Mouse (Mus musculus): ENCODE measurements around the gene Ajm1. TPM values are rescaled to one million over a fixed set of nuclear protein-coding genes. Genes with fewer than 3 reads are reported as not detected.
A peak's percentile ranks its signal among the peaks of the same experiment; 100 is the strongest.

Gene Ajm1
- total RNA-seq (2014; rRNA removed): 13.5 and 16.0 TPM in 2 replicates
- polyA plus RNA-seq (2015; fragmentation: Nextera tagmentation; extraction: Ambion mirVana): 11.3 and 13.7 TPM in 2 replicates

- H3K9ac ChIP-seq: peak within 1 kb of the TSS; percentile 64
- H3K4me3 ChIP-seq (ENCODE audit: low read depth, low read length): peak within 1 kb of the TSS; percentile 58
- ATAC-seq (peak; percentile 87), DNase-seq (peak; percentile 88)
- peaks cover 34% of the 10 kb centered on the region for H3K27me3 ChIP-seq (ENCODE audit: insufficient read depth, low read length)
- WGBS: 7% methylated on average over 19 of the region's 19 CpGs
- TF ChIP-seq CTCF (IDR thresholded peaks at IDR 0.05; ENCODE audit: low read depth): peak; percentile 91
- H3K4me2 ChIP-seq (ENCODE audit: low read depth): peak within 1 kb of the TSS; percentile 69
- peaks cover 24% of the 10 kb centered on the region for H3K4me1 ChIP-seq (ENCODE audit: insufficient read depth)
- H3K27ac ChIP-seq (ENCODE audit: low read depth, low read length): 0 out of 2 replicates have a peak within 1 kb of the TSS, but pooled peaks have one; percentile 40
- H3K36me3 ChIP-seq (ENCODE audit: insufficient read depth): peaks cover 53% of the 10 kb centered on the region
- H3K9me3 ChIP-seq (ENCODE audit: low read length): no peaks in the 10 kb centered on the region
Observed at GRCm38 (mm10) chr2:25581294-25581864, at the start of gene Ajm1. Gene Ajm1 (minus strand): TSS chr2:25581757.

- DNase-seq (no peak), ATAC-seq (no peak)
- WGBS: 69% methylated on average over 4 of the region's 4 CpGs
- H3K4me3 ChIP-seq (ENCODE audit: low read depth, low read length): no peak overlapping the region
- no peak overlapping the region for H3K4me2 ChIP-seq (ENCODE audit: low read depth)
- H3K9ac ChIP-seq: no peak overlapping the region
- H3K9me3 ChIP-seq (ENCODE audit: low read length): no peaks in the 10 kb centered on the region
- no peak overlapping the region for H3K27ac ChIP-seq (ENCODE audit: low read depth, low read length)
- H3K36me3 ChIP-seq (ENCODE audit: insufficient read depth): no peaks in the 10 kb centered on the region
- no peaks in the 10 kb centered on the region for H3K27me3 ChIP-seq (ENCODE audit: insufficient read depth, low read length)
- TF ChIP-seq CTCF (IDR thresholded peaks at IDR 0.05; ENCODE audit: low read depth): no peak
- no peaks in the 10 kb centered on the region for H3K4me1 ChIP-seq (ENCODE audit: insufficient read depth)
Observed at GRCm38 (mm10) chr2:25628738-25629137, 47.2 kb upstream of the Ajm1 start.

GRCm38 (mm10) chr2:25627811-25628210 is 46.3 kb upstream of the Ajm1 start, which contains the start of gene Fcna:
Gene Fcna (minus strand): TSS chr2:25628030.
- no peaks in the 10 kb centered on the region for H3K4me1 ChIP-seq (ENCODE audit: insufficient read depth)
- no peak within 1 kb of the TSS for H3K4me2 ChIP-seq (ENCODE audit: low read depth)
- no peak within 1 kb of the TSS for H3K27ac ChIP-seq (ENCODE audit: low read depth, low read length)
- WGBS: 78% methylated on average over 6 of the region's 6 CpGs
- H3K9ac ChIP-seq: no peak within 1 kb of the TSS
- TF ChIP-seq CTCF (IDR thresholded peaks at IDR 0.05; ENCODE audit: low read depth): no peak
- no peak within 1 kb of the TSS for H3K4me3 ChIP-seq (ENCODE audit: low read depth, low read length)
- no peak for DNase-seq
- no peak for ATAC-seq
- H3K36me3 ChIP-seq (ENCODE audit: insufficient read depth): no peaks in the 10 kb centered on the region
- no peaks in the 10 kb centered on the region for H3K9me3 ChIP-seq (ENCODE audit: low read length)
- H3K27me3 ChIP-seq (ENCODE audit: insufficient read depth, low read length): no peaks in the 10 kb centered on the region

- H3K4me3 ChIP-seq (ENCODE audit: low read depth, low read length): no peak overlapping the region
- no peak overlapping the region for H3K4me2 ChIP-seq (ENCODE audit: low read depth)
- ATAC-seq: no peak
- H3K9me3 ChIP-seq (ENCODE audit: low read length): no peaks in the 10 kb centered on the region
- no peak overlapping the region for H3K27ac ChIP-seq (ENCODE audit: low read depth, low read length)
- no peaks in the 10 kb centered on the region for H3K27me3 ChIP-seq (ENCODE audit: insufficient read depth, low read length)
- no peaks in the 10 kb centered on the region for H3K36me3 ChIP-seq (ENCODE audit: insufficient read depth)
- H3K9ac ChIP-seq: no peak overlapping the region
- peaks cover 2% of the 10 kb centered on the region; the same call in 1 of the 2 replicates for H3K4me1 ChIP-seq (ENCODE audit: insufficient read depth)
- WGBS: 81% methylated on average over 5 of the region's 5 CpGs
- no peak for DNase-seq
- TF ChIP-seq CTCF (IDR thresholded peaks at IDR 0.05; ENCODE audit: low read depth): no peak
Observed at GRCm38 (mm10) chr2:25625986-25626385, 44.4 kb upstream of the Ajm1 start.

GRCm38 (mm10) chr2:25621229-25622200 is 40.0 kb upstream of the Ajm1 start, which contains the start of gene Tmem141:
Gene Tmem141 (minus strand): TSS chr2:25622005.
- peak; percentile 60 for TF ChIP-seq CTCF (IDR thresholded peaks at IDR 0.05; ENCODE audit: low read depth)
- WGBS: 5% methylated on average over 34 of the region's 34 CpGs
- Histone ChIP-seq H3K4me3 (ENCODE audit: low read depth, low read length) (peak within 1 kb of the TSS; percentile 44), H3K4me1 (ENCODE audit: insufficient read depth) (peaks cover 4% of the 10 kb centered on the region; the same call in 1 of the 2 replicates), H3K27me3 (ENCODE audit: insufficient read depth, low read length) (peaks cover 3% of the 10 kb centered on the region), H3K27ac (ENCODE audit: low read depth, low read length) (no peak within 1 kb of the TSS), H3K9ac (peak within 1 kb of the TSS; percentile 59), H3K4me2 (ENCODE audit: low read depth) (peak within 1 kb of the TSS; percentile 77), H3K9me3 (ENCODE audit: low read length) (no peaks in the 10 kb centered on the region), H3K36me3 (ENCODE audit: insufficient read depth) (no peaks in the 10 kb centered on the region)
- DNase-seq (peak; percentile 83), ATAC-seq (peak; percentile 96)

GRCm38 (mm10) chr2:25620852-25621228 is 39.3 kb upstream of the Ajm1 start:
- Histone ChIP-seq H3K9ac (no peak overlapping the region), H3K4me3 (ENCODE audit: low read depth, low read length) (peak overlapping the region; percentile 44; the same call in 1 of the 2 replicates), H3K4me1 (ENCODE audit: insufficient read depth) (peaks cover 4% of the 10 kb centered on the region; the same call in 1 of the 2 replicates), H3K27me3 (ENCODE audit: insufficient read depth, low read length) (peaks cover 8% of the 10 kb centered on the region), H3K4me2 (ENCODE audit: low read depth) (peak overlapping the region; percentile 77), H3K27ac (ENCODE audit: low read depth, low read length) (no peak overlapping the region), H3K9me3 (ENCODE audit: low read length) (no peaks in the 10 kb centered on the region), H3K36me3 (ENCODE audit: insufficient read depth) (no peaks in the 10 kb centered on the region)
- no peak for ATAC-seq
- TF ChIP-seq CTCF (IDR thresholded peaks at IDR 0.05; ENCODE audit: low read depth): no peak
- 86% methylated on average over 4 of the region's 4 CpGs for WGBS
- DNase-seq: no peak

Measured in forebrain, postnatal 0 days (tissue).